Mouse (Mus musculus) 416B (cell line): Measurements from ENCODE around the gene Defb29.

Experiments
- DNase-seq: peaks from one replicate; pipeline ENCODE4 v3.0.0; 2011; ENCODE audit warnings: low read depth

Gene Defb29

DNA sequence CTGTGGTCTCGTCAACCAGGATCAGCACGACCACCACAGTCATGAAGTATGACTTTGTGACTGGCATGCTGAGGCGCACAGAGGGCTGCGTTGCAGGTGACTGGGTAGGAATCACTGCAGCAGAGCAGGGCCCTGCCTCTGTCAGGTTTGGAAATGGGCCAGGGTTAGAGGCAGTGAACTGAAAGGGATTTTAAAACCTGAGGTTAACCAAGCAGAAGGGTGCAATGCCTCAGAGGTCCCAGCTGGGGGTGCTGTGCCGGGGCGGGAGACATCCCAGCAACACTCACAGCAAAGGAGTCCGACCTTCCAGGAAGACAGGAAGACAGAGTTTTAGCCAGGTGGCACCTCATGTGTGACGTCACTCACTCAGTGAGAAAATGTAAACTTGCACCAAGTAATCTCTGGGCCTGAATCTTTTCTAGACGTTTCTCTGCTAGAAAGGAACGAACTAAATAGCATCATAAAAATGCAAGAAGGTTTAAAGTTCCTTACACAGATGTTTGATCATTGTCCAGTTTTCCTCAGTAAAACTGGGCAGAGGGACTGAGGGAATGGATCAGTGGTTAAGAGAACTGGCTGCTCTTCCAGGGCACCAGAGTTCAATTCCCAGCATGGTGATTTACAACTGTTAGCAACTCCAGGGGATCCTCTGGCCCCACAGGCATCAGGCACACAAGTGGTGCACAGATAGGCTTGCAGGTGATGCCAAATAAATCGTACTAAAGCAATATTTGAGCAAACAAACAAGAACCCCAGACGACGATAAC lies at the start of gene Defb29:
Defb29 (minus strand) TSS at position 155 of the 767 bp plus-strand sequence.
- DNase-seq = no peak

DNA sequence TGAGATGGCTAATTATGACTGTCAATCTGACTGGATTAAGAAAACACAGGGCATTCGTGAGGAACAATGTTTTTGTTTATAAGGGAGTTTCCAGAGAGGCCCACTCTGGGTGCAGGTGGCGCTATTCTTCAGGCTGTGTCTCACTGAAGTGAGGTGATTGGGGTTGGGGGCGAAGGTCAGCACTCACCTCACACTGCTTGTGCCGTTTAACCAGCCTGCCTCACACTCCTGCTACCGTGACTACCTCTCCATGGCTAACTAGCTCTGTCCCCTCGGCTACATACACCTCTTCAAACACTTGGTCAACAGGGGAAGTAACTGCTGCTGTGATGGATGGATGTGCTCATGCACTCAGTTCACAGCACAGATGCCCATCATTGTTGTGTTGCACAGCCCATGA lies 49.1 kb upstream of the Defb29 start:
- no peak for DNase-seq

DNA sequence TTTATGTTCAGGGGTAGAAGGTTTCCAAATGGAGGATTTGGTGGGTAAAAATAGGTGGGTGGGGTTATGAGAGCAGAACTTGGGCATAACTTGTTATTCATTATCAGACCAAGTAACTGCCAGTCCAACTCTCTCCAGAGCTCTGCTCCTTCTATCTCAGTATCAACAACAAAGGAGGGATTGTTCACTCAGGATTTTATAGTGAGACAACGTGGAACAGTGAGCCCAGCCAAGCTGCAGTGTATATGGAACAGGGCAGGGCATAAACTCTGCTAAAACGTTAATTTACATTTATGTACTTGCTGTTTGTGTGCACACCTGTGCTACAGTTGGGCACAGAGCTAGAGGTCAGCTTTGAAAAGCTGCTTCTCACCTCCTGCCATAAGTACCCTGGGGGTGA lies 48.6 kb upstream of the Defb29 start:
- no peak for DNase-seq

DNA sequence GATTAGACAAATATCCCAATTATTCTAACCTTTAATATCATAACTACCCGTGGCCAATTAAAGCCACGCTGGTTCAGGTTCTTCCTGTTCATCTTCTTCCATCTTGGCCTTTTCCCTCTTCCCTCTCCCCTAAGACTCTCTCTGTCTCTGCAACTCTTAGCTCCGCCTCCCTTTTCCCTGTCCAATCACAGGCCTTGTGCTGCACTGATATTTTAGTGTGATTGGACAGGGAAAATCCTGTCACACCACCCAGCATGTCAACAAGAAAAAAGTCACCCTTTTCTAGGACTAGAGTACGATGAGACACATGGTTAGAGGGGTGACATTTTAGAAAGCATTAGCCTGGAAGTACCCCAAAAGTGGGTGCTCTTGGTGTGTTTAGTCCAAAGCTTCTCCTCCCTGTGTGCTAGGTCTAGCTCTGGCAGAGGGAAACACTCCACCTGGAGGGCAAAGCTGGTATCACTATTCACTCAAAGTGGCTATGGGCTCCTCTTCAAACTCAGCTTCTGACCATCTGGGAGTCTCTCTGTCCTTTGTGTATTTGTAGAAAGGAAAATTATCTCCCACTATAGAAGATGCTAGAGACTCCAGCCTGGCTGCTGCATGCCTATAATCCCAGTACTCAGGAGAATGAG lies 47.1 kb upstream of the Defb29 start:
- peak; percentile 39 for DNase-seq

DNA sequence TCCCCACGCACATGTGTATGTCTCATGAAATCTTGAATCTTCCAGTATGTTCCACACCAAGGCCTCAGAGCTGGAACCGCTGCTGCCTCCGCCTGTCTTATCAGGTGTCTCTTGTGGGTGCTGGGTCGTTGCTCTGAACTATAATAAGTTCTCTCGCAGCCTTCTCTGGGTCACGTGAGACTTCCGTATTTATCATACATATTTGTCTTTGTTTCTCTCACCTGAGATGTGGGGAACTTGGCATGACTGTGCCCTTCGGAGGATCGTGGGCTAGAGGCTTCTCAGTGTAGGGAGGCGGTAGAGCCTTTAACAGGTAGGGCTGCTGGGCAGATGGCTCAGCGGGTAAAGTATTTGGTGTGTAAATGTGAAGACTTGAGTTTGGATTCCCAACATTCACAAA lies 40.7 kb upstream of the Defb29 start:
- DNase-seq = no peak

DNA sequence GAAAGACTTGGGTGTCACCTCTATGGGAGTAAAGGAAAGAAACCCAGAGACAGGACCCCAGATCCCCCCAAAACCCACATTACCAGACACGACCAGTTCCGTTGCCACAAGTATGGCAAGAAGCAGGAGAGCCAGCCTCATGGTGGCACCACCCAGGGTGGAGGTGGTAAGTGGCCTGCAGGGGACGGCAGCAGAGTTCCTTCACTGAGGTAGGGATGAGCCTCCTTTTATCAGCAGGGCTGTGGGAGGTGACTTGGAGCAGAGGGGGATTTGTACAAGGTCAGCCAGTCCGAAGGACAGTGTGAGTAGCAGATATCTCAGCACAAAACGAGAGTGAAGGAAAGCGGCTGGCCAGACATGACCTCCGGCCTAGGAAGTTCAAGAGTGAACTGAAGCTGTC lies 40.2 kb upstream of the Defb29 start, which contains the start of gene Defb19:
Defb19 (minus strand) TSS at position 206 of the 400 bp plus-strand sequence.
- no peak for DNase-seq

DNA sequence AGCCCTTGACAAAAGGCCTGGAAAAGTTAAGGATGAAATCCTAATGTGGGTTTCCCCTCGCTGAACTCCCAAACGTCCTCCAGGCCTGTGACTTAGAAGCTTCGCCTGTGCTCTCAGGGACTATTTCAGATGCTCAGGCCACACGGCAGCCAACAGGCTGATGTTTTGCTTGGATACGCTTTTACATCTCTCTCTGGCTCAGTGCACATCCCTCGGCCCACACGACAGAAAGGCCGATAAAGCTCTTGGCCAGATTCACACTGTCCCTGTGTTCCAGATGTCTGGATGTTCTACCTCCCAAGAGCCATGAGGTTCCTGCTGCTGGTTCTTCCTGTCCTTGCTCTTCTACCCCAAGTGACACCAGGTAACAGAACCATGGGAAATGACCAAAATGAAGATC lies 33.6 kb upstream of the Defb29 start:
- DNase-seq = no peak

DNA sequence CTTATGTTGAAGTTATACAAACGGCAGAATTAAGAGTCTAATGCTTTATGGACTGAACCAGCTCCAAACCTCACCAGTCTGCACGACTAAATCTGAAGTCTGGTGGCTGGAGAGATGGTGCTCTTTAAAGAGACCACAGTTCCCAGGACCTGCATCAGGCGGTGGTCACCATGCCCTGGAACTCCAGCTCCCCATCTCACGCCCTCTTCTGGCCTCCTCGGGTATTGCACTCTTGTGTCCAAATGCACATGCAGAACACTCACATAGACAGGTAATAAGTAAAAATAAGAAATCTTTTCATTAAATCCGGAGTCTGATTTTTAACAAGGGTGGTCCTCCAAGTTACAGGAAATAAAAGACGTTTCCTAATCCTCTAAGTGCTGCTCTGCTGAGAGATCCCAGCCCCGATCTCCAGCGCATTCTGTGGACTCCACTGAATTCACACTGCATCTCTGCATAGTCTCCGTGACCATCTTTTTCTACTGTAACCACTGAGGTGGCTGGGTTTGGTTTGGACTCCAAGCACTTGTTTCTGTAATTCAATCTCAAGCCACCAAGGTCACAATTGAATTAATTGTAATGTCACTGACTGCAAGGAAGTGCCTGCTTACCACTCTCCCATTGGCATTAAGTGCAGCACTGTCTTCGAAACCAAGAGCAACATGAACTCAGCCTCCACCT lies 32.4 kb upstream of the Defb29 start, which contains the start of gene Defb21:
Defb21 (plus strand) TSS at position 631 of the 681 bp plus-strand sequence.
- DNase-seq = peak; percentile 6

DNA sequence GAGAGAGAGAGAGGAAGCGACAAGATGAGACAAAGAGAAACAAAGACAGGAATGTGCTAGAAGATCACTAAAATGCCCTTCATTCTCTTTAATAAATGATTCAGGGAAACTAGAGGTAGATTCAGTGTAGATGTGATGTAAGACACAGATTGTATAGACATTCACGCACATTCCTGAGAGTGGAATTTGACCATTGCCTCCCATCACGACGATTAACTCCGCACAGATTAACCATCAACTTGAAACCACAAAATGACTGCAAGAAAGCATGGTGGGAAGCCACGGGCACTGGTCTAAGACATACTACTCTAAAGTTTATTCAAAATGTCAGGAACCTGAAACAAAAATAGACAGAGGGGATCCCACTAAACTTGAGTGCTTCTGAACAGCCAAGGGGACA lies 30.4 kb upstream of the Defb29 start:
- DNase-seq = no peak

DNA sequence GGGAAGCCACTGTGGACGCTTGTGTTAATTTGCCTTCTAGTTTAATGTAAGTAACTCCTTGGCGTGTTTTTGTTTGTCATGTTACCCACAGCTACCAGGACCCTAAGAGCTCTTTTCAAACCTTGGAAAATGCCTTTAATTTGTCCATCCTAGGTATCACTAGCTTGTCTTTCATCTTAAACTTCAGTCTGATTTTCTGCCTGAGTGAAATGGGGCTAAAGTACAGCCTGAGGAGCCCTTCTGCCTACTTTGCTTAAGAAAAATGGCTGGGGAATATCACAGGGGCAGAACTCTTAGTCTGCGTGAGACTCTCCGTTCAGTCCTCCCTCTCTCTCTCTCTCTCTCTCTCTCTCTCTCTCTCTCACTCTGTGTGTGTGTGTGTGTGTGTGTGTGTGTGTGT lies 30.0 kb upstream of the Defb29 start:
- no peak for DNase-seq

DNA sequence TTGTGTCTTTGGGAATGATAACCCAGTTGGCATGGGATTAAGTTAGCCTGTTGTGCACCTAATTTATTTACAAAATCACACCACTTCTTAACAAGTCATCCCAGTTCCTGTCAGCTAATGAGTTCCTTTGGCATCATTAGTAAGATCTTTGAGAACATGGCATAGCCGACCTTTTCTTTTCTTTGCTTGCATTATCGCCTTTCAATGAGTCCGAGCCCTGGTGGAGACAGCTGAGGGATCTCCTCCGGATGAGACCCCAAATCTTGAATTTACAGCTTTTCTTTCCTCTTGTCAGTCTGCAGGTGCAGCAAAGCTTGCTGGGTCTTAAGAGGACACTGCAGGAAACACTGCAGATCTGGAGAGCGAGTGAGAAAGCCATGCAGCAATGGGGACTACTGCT lies 29.1 kb upstream of the Defb29 start, which contains the start of gene Gm17416:
Gm17416 (plus strand) TSS at position 301 of the 400 bp plus-strand sequence.
- DNase-seq = no peak

DNA sequence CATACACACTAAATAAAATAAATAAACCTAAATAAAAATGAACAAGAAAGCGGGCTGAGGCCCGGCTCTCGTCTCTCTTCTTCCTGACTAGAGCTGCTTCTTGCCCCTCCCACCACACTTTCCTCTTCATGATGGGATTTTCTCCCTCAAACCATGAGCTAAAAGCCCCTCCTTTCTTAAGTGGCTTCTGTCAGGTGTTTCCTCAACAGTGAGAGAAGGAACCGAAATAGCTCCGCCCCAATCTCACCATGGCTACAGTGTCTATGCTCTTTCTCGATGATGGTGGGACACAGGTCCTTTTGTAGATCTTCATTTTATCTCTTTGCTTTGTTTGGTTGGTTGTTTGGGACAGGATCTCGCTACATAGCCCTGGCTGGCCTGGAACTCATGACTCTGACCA lies 16.8 kb upstream of the Defb29 start:
- no peak for DNase-seq

DNA sequence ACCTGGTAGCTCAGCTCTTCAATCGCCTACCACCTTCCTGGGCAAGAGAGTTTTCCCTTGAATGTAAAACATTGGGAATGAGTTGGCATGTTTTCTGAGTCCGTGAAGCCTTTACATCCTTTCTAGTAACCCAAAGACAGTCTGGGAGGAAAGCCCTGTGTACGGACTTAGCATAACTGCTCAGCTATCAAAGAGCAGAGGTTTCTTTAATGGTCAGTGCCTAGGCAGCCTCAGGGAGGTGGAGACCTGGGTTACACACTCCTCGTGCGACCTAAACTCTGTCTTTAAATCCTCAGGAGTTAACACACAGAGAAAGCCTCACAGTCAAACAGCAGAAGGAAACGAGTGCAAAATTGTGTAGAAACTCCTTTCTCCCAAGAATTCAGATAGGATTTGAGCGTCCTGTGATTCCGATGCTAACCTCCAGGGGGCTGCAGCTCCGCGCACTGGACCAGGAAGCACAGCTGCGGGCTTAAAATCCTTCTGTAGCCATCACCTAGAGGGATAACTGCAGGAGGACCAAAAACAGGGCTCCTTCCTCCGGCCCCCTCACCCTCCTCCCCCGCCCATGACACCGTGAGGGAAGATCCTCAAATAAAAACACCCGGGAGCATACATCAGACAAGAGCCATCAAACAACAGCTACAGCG lies 14.0 kb upstream of the Defb29 start:
- peak; percentile 17 for DNase-seq

DNA sequence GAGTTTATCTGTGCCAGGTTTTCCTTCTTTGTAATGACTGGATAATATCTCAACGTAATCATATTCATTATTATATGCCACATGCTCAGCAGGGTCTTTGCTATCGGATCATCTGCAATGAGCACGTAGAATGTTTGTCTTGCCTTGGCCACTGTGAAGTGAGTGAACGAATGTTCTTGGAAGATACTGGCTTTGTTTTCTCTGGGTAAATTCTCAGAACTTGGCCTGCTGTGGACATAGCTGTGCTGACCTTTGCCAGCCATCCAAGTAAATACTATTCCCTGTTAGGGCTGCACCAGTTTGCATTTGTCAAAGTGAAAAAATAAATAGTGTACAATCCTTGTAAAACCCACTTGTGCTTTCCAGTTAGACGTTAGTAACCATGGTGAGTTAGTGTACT lies 8.2 kb upstream of the Defb29 start:
- no peak for DNase-seq

DNA sequence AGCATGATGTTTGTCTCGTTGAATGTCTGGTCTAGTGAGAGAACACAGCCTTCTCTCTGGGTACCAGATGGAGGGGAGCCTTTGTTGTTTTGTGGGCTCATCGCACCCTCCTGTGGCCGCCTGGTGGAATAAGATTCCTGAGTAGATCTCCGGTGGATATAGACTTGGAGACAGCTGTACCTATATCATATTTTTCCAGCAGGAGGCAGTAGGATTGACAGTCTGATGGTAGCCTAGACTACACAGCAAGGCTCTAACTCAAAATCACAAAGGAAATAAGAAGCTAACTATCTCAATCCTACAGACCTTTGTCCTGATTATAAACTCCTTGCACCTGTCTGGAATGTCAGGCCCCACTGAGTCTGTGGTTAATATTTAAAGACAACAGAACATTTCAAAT lies 4.8 kb upstream of the Defb29 start:
- DNase-seq = peak; percentile 75

DNA sequence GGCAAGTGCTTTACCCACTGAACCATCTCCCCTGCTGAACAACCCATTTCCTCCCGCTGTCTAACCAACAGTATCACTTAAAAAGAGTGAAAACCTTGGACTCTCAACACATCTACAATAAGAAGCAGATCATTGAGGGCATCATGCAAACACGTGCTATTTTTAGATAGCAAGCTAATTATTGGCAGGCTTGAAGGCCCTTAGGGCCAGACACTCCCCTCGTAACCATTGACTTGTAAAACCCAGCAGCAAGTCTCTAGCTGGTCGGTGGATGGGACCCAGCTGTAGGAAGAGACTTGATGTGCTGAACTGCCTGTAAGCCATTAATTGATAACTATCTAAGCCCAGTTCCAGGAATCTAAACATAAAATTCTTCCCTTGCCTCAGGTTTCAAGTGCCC lies 3.6 kb upstream of the Defb29 start:
- no peak for DNase-seq

DNA sequence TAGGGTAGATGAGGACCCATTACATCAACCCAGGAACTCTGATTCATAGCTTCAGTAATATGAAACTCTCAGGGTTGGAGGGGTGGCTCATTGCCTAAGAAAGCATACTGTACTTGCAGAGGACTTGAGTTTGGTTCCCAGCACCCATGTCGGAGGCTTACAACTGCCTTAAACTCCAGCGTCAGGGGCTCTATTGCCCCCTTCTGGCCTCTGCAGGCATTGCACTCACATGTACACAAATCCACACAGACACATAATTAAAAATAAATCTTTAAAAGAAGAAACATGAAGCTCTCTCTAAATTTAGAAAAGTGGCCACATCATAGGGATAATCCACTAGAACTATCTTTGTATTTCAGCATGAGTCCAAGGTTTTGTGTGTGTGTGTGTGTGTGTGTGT lies 3.0 kb upstream of the Defb29 start:
- peak; percentile 36 for DNase-seq

DNA sequence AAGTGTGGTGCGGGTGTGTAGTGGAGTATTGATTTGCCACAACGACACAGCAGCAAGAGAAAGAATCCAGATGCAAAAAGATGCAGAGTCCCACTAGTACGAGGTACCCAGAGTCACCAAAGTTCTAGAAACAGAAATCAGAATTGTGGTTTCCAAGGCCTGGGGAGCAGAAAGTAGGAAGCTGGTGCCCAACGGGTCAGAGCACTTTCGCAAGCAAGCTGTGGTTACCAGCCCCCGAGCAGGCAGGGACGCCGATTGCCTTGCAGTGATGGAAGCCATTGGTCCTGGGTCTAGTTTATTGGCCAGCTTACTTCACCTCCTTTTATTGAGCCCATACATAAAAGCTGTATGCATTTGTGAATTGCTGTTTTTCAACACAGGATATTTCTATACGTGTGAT lies 2.1 kb upstream of the Defb29 start:
- peak; percentile 60 for DNase-seq

DNA sequence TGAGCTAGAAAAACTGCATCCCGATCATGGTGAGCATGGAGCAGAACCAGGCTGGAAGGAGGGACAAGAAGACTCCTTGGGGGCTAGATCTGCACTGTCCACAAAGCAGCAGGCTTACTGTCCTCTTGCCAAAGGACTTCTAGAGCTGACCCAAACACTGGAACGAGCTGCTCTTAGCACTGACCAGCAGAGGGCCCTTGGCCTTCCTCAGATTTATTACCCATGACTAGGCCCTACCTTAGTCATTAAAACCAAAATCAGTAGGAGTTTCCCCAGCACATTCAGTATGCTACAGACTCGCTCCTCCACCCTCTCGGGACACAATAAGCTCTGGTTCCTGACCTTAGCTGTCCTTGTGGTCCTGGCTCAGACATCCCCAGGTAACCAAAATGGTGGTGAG lies 21.9 kb downstream of the Defb29 start, which contains the start of gene Defb28:
Defb28 (plus strand) TSS at position 275 of the 400 bp plus-strand sequence.
- peak; percentile 15 for DNase-seq

DNA sequence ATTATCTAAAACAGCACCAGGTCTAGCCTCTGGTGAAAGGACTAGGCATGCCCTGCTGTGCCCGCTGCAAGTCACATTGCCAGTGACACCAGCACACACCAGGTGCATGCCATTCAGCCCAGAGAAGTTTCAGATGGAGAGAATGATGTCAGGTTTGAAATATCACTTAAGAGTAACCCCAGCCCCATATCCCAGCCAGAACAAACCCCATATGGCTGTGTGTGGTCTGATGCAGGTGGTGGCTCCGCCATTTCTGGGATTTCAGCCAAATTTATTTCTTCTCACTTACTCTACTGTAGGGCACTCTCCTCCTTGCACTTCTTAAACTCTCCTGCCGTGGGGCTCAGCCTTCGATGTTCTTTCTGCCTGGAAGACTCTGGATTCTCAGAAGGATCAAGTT lies 23.8 kb downstream of the Defb29 start:
- DNase-seq = no peak

DNA sequence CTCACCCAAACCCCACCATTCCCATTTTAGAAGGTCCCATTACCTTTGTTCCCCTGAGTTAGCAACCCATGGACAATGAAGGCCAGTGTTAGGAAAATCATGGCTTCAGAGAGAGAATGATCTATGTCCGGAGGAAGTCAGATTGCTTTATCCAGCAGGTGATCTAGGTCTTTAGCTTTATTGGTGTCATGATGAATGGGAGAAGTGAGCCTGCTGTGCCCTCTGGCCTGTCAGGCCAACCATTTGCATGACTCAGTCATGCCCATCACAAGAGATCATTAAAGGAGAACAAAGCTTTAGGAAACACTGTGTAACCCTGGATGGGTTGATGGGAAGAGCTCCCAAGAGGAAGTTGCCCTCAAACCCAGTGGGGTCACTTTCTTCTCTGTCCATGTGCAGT lies 28.3 kb downstream of the Defb29 start, which contains the start of gene Defb26:
Defb26 (minus strand) TSS at position 101 of the 400 bp plus-strand sequence.
- no peak for DNase-seq

DNA sequence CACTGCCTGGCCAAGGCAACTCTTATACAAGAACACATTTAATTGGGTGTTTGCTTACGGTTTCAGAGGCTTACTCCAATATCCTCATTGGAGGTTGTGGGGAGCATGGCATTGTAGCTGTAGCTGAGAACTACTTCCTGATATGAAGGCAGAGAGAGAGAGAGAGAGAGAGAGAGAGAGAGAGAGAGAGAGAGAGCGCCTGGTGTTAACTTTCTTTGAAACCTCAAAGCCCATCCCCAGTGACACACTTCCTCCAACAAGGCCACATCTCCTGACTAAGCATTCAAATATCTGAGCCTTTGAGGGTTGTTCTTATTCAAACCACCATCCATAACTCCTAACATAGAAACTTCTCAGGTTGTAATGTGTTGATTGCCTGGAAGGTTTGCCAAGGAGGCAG lies 35.9 kb downstream of the Defb29 start:
- DNase-seq = peak; percentile 74
